Mouse (Mus musculus) E14TG2a.4 (cell line): ENCODE data around the gene Hmgcl.
"Not testable (repeated sequence)": the region's sequence is repeated elsewhere in the genome, so short reads cannot be mapped to it uniquely, and the experiment has no call there.

Experiments used
- H3K27me3 ChIP-seq: 2 replicates; pipeline ENCODE4 v1.6.1; 2014; ENCODE audit warnings: low read length, control low read depth; ENCODE audit not compliant: insufficient read depth
- H3K36me3 ChIP-seq: 2 replicates; pipeline ENCODE4 v1.6.1; 2014; ENCODE audit warnings: low read length, control low read depth; ENCODE audit not compliant: insufficient read depth
- H3K4me1 ChIP-seq: replicated peaks from 2 replicates; pipeline ENCODE4 v1.6.1; 2014; ENCODE audit warnings: low read depth, low read length, control low read depth
- H3K4me3 ChIP-seq: replicated peaks from 2 replicates; pipeline ENCODE4 v1.5.1; 2014; ENCODE audit warnings: mild to moderate bottlenecking, low read length
- H3K9me3 ChIP-seq: 2 replicates; pipeline ENCODE4 v1.6.1; 2014; ENCODE audit warnings: low read length, control low read depth
- CTCF ChIP-seq: conservative IDR thresholded peaks from 2 replicates; pipeline ENCODE4 v1.5.1; 2014; ENCODE audit warnings: low read length
- NANOG ChIP-seq: IDR thresholded peaks from 2 replicates; pipeline ENCODE4 v1.6.1; 2014; ENCODE audit warnings: borderline replicate concordance, low read length, mixed read lengths
- POU5F1 ChIP-seq: IDR thresholded peaks from 2 replicates; pipeline ENCODE4 v1.6.1; 2014; ENCODE audit warnings: low read length, borderline replicate concordance

The Hmgcl gene

DNA sequence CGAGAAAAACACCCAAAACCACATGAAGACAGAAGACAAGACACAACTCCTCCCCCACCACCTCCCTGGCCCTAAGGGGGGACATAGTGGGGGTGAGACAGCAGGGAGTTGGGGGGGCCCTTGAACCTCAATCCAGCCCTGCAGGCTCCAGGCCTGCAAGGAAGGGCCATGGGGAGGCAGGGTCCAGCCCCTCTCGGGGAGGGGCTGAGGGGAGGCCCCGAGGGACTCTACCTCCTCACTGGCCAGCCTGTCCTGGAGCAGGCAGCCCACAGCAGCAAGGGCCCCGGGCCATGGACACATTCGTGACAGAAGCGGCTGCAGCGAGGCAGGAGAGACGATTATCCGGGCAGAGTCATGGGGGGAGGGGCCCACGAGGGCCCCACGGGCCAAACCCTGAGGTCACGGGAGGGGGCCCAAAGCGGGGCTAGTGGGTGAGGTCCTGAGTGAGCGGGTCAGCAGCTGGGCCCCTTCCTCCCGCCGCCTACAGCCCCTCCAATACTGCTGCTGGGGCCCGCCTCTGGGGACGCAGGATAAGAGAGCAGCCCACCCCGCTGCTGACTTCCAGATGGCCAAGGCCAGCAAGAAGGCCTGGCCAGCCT is 22.1 kb downstream of the Hmgcl start:
- peaks cover 78% of the 10 kb centered on the region for H3K4me1 ChIP-seq
- peaks cover 50% of the 10 kb centered on the region for H3K36me3 ChIP-seq
- H3K27me3 ChIP-seq: peaks cover 9% of the 10 kb centered on the region
- H3K9me3 ChIP-seq: no peaks in the 10 kb centered on the region
- peak overlapping the region; percentile 39; the same call in 1 of the 2 replicates for H3K4me3 ChIP-seq
- TF ChIP-seq NANOG: no peak
- no peak for TF ChIP-seq CTCF
- no peak for TF ChIP-seq POU5F1

DNA sequence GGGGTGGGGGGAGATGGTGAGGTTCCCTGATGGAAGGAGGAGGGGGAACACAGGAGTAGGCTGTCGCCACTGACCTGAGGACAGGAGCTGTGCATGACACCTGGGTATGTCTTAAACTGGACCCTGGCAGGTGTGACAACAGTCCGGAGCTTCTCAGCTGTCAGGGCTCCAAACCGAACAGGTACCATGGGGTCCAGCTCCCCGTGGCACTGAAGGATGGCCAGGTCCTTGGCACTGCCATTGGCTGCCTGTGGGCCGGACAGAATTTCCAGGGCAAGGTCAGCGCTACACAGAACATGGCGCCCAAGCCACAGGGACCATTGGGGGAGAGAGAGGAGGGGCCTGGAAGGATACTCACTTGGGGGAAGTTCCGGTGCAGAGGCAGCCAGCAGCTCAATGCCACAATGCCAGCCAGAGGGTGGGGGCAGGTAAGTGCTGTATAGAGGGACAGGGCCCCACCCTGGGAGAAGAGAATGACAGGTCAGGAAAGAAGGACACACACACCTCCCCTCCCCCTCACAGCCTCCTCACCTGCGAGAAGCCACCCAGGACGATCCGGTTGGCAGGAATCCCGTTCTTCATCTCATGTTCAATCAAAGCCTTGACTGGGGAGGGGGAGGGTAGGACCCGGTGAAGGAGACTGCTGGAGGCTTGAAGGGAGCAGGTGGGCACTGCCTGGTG is 23.0 kb downstream of the Hmgcl start:
- Histone ChIP-seq H3K36me3 (peaks cover 50% of the 10 kb centered on the region), H3K4me1 (peaks cover 76% of the 10 kb centered on the region), H3K27me3 (peaks cover 5% of the 10 kb centered on the region), H3K4me3 (no peak overlapping the region), H3K9me3 (no peaks in the 10 kb centered on the region)
- TF ChIP-seq NANOG (no peak), POU5F1 (no peak), CTCF (no peak)

DNA sequence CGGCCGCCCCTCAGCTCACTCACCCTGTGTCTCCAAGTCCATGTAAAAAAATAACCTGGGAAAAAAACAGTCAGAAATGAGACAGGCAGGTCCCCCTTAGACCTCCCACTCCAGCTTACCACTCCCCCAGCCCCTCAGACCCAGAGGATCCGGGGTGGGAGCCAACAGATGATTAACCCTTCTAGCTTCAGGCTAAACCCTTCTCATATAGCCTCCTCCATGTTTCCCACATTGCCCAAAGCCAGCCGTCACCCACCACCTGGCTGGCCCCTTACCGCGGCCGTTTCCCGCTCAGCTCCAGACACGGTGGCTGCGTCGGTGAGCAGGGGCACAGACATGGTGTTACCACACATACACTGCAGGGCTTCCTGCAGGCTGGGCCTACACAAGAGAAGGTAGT is 24.3 kb downstream of the Hmgcl start:
- Histone ChIP-seq H3K27me3 (no peaks in the 10 kb centered on the region), H3K4me1 (peaks cover 65% of the 10 kb centered on the region), H3K9me3 (no peaks in the 10 kb centered on the region), H3K36me3 (peaks cover 61% of the 10 kb centered on the region), H3K4me3 (peak overlapping the region; percentile 96; the same call in 1 of the 2 replicates)
- TF ChIP-seq CTCF (no peak), POU5F1 (no peak), NANOG (no peak)

DNA sequence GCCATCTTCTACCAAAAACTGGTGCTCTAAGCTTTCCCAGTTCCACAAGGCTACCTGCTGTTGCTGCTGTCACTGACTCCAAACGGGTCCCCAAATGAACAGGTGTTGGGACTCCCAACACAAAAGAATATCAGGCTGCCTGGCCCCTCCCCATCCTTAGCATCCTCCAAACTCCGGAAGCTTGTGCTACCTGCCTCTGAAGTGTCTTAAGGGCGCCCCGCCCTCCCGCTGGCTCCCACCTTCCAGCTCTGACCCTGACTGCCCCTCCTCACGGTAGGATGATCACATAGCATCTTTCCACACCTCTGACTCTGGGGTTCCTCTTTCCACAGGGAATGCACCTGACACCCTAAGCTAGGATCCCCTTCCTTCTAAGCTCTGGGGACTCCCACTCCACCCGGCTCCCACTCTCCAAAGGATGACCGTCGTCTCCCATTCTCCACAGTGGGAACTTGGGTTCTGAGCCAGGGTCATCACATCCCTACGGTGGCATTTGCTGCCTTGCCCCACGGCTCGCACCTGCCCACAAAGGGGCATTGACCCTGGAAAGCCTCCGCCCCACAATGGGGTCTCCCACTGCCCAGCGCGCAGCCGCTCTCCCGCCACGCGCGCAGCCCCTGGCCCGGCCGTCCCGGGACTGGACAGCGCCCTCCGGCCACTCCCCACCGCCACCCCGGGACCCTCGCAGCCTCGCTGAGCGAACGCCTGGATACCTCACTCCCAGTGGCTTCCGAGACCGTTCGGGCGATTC is 25.7 kb downstream of the Hmgcl start:
- H3K27me3 ChIP-seq: no peaks in the 10 kb centered on the region
- H3K4me3 ChIP-seq: peak overlapping the region; percentile 96
- peaks cover 63% of the 10 kb centered on the region for H3K36me3 ChIP-seq
- TF ChIP-seq CTCF: no peak
- peaks cover 68% of the 10 kb centered on the region for H3K4me1 ChIP-seq
- no peaks in the 10 kb centered on the region for H3K9me3 ChIP-seq

DNA sequence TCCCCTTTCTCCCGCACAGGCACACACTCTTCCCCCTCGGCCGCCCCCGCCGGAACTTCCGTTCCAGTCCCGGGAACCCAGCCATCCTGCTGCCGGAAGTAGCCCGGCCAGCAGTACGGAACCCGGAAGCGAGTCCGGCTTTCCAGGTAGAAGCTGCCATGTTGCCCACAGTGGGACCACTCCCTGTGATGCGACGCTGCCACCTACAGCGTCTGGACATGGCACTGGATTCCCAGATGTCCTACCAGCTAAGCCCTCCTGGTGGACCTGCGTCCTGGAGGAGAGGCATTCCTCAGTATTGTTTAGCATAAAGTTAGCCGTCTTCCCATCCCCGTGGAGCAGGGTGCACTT is 26.3 kb downstream of the Hmgcl start, which contains the start of gene Lypla2:
TSS of gene Lypla2 (minus strand) at position 71 of the 351 bp plus-strand sequence.
- Histone ChIP-seq H3K36me3 (peaks cover 63% of the 10 kb centered on the region), H3K9me3 (no peaks in the 10 kb centered on the region)
- TF ChIP-seq NANOG: no peak
- TF ChIP-seq CTCF: no peak
- no peak for TF ChIP-seq POU5F1

DNA sequence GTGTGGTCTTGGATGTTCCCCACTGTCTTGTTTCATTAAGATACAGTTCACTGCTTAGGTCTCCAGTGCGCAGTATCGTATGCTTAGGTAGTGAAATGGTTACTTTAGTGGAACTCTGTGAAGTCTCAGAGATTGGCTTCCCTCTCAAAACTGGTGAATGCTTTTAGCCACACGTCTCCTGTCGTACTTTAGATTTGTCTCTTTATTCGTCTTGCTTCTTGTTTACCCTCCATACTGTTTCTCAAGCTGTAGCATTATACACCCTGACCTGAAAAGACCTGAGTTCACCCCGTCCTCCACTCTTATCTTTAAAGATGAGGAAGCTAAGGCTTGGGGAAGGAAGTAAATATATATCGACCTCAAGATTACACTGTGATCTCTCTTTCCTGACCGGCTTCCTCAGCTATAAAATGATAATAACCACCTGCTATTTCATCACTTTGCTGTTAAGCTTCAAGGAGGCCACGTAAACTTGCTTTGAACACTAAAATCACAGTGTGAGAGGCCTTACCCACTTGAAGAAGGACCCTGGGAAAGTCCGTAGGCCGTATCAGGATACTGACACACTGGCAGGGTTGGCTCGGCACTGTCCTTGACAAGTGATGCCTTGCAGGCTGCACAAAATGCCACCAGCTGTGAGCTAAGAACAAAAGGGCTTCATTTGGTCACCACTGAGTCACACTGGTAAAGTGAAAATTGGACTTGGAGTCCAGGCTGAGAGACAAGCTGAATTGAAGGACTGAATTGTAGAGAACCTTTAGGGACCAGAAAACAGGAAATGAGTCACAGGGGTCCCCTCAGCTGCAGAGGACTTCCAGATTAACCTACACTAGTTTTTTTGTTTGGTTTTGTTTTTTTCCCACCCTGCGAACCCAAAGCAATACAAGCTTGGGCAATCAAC is 26.9 kb downstream of the Hmgcl start:
- Histone ChIP-seq H3K27me3 (no peaks in the 10 kb centered on the region), H3K36me3 (peaks cover 57% of the 10 kb centered on the region), H3K4me3 (peak overlapping the region; percentile 96), H3K9me3 (no peaks in the 10 kb centered on the region), H3K4me1 (peaks cover 61% of the 10 kb centered on the region)
- TF ChIP-seq CTCF (no peak), POU5F1 (no peak), NANOG (no peak)

More for the DNA sequence above, 26.3 kb downstream of the Hmgcl start, which contains the start of gene Lypla2:
- peaks cover 66% of the 10 kb centered on the region for H3K4me1 ChIP-seq
- H3K4me3 ChIP-seq: peak within 1 kb of the TSS; percentile 96
- H3K27me3 ChIP-seq: no peaks in the 10 kb centered on the region

DNA sequence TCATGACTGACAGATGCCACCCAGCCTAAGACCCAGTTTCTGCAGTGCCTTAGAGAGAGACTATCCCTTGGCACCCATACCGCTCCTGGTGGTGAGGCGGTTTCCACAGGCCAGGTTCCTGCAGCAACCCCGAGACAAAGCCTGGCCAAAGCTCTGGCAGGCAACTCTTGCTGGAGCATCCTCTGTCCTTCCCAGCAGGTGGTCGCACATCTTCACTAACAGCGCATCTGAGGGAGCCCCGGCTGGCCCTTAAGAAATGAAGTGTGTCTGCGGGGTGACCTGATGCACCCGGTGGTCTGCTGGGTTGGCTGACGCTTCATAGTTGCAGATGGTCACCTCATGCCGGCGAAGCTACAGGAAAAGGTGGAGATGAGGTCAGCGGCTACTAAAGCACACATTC is 29.9 kb downstream of the Hmgcl start:
- H3K27me3 ChIP-seq: no peaks in the 10 kb centered on the region
- no peaks in the 10 kb centered on the region for H3K9me3 ChIP-seq
- H3K4me1 ChIP-seq: peaks cover 33% of the 10 kb centered on the region
- H3K4me3 ChIP-seq: no peak overlapping the region
- H3K36me3 ChIP-seq: peaks cover 46% of the 10 kb centered on the region
- TF ChIP-seq POU5F1 (no peak), CTCF (no peak), NANOG (no peak)

DNA sequence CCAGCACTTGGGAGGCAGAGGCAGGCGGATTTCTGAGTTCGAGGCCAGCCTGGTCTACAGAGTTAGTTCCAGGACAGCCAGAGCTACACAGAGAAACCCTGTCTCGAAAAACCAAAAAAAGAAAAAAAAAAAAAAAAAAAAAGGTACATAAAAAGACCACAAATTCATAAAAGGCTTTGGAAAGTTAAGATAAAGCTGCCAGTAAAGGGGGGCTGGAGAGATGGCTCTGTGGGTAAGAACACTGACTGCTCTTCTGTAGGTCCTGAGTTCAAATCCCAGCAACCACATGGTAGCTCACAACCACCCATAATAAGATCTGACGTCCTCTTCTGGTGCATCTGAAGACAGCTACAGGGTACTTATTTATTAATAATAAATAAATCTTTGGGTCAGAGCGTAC is 34.0 kb downstream of the Hmgcl start:
- Histone ChIP-seq H3K36me3 (peaks cover 72% of the 10 kb centered on the region), H3K4me1 (peaks cover 34% of the 10 kb centered on the region)
- not testable (repeated sequence) for H3K27me3 ChIP-seq, H3K9me3 ChIP-seq, H3K4me3 ChIP-seq
